21 mouse cellular contexts compared by ENCODE assay signal in the genomic region with DNA sequence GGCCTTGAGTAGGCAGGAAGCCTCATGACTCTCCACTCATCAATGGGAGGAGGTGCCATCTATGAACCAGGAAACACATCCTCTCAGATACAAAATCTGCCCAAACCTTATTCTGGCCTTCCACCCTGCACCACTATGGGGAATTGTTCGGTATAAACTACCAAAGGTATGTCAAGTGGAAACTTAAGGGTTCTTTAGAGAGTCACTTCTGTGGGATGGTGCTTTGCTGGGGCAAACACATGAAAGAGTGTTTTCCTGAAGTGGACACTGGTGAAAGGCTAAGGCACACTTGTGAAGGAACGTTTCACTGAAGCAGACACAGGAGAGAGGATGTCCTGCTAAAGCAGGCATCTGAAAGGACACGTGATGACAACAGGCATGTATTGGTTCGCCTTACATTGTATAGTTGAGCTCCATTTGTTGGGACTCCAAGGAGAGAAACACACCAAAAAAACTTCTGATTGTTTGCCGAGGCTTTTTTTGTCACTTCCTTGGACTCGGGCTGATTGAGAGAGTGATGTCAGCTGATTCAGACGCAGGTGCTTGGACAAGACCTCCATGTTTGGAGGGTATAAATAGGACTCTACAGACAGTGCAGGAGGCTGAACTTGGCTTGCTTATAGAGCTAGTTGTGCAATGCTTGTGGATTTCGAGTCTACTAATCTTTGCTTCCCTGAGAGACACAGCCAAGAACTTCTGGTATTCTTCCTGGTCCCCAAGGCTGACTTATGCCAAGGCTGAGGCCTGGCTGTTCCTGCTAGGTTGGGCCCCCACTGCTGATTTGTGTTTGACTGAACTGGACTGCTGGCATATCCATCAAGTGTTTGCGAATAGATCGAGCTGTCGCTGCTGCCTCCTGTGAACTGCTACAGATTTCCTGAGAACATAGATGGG. TPM values are rescaled to one million over a fixed set of nuclear protein-coding genes. Genes with fewer than 3 reads are reported as not detected.
"Had no signal": no experiment of that assay in that cellular context is flagged by ENCODE, and none has a peak within 500 bp of the region (broad histone marks: within the 10 kb centered on the region; RNA-seq: fewer than 3 reads in every experiment).

No protein-coding gene starts in this region.

- H3K27ac ChIP-seq: left cerebral cortex, adult 2 months; limb, embryonic 10.5 days; liver, embryonic 15.5 days; midbrain, embryonic 13.5 days had no signal

- H3K9me3 ChIP-seq: limb, embryonic 10.5 days; liver, embryonic 15.5 days; midbrain, embryonic 13.5 days had no signal

- ATAC-seq: midbrain, embryonic 13.5 days had no signal

- H3K4me1 ChIP-seq: limb, embryonic 10.5 days; liver, embryonic 15.5 days; midbrain, embryonic 13.5 days had no signal

- DNase-seq: kidney, adult 18-20 months; kidney, postnatal 10 days; kidney, postnatal 4 days; right cerebral cortex, postnatal 14 days; thymus, postnatal 36 days had no signal

- H3K9ac ChIP-seq: liver, embryonic 15.5 days; midbrain, embryonic 13.5 days had no signal

- H3K36me3 ChIP-seq: liver, embryonic 15.5 days had no signal

- H3K4me3 ChIP-seq: left cerebral cortex, adult 2 months; limb, embryonic 10.5 days; liver, embryonic 15.5 days; midbrain, embryonic 13.5 days had no signal

- H3K27me3 ChIP-seq: liver, embryonic 15.5 days; midbrain, embryonic 13.5 days had no signal

- H3K4me2 ChIP-seq: liver, embryonic 11.5 days; liver, embryonic 15.5 days; midbrain, embryonic 13.5 days had no signal

RNA-seq across cellular contexts. Expression of a gene that starts 19.8 kb away (rescaled TPM):
- total RNA-seq: layer of hippocampus, postnatal 25 days; left cerebral cortex, adult 2 months; left cerebral cortex, postnatal 14 days; megakaryocyte-erythroid progenitor cell, adult 5-6 weeks; midbrain, postnatal 0 days had no signal
- polyA plus RNA-seq: intestine, embryonic 14.5 days; kidney, embryonic 14.5 days; limb, embryonic 10.5 days; limb, embryonic 14.5 days; liver, embryonic 11.5 days; liver, embryonic 15.5 days; midbrain, embryonic 13.5 days; midbrain, postnatal 0 days; neural tube, embryonic 14.5 days; small intestine, adult 2 months; stomach, embryonic 16.5 days; thymus, postnatal 0 days had no signal

RNA-seq across cellular contexts. Expression of a gene that starts 57.7 kb away (rescaled TPM):
- total RNA-seq: megakaryocyte-erythroid progenitor cell, adult 5-6 weeks had no signal
